Mouse (Mus musculus): ENCODE results near the gene Ankrd35.
"Not testable (repeated sequence)": the region's sequence is repeated elsewhere in the genome, so short reads cannot be mapped to it uniquely, and the experiment has no call there.

Ankrd35 gene

GRCm38 (mm10) chr3:96669727-96670468, at the start of gene Ankrd35:
Gene Ankrd35, plus strand, starts transcription at chr3:96670131.
- DNase-seq, result peak; percentile 88

- DNase-seq, result no peak
Measured at GRCm38 (mm10) chr3:96623201-96623600, 46.7 kb upstream of the Ankrd35 start.

GRCm38 (mm10) chr3:96629729-96630600, 40.0 kb upstream of the Ankrd35 start, which contains the start of gene Rbm8a:
Gene Rbm8a, plus strand, starts transcription at chr3:96629933.
- peak; percentile 94 for DNase-seq

- no peak for DNase-seq
Measured at GRCm38 (mm10) chr3:96632058-96632457, 37.9 kb upstream of the Ankrd35 start.

- DNase-seq, result no peak
Measured at GRCm38 (mm10) chr3:96634015-96634414, 35.9 kb upstream of the Ankrd35 start.

- DNase-seq, result peak; percentile 85
Measured at GRCm38 (mm10) chr3:96634928-96635879, 34.7 kb upstream of the Ankrd35 start, which contains the start of the genes Pex11b and Gm42957. Gene Pex11b, plus strand, starts transcription at chr3:96635376. Gene Gm42957, plus strand, starts transcription at chr3:96635474.

- no peak for DNase-seq
Measured at GRCm38 (mm10) chr3:96635906-96636305, 34.0 kb upstream of the Ankrd35 start.

GRCm38 (mm10) chr3:96636448-96636847, 33.5 kb upstream of the Ankrd35 start:
- DNase-seq, result no peak

- peak; percentile 78 for DNase-seq
Measured at GRCm38 (mm10) chr3:96639219-96639618, 30.7 kb upstream of the Ankrd35 start.

- peak; percentile 15 for DNase-seq
Measured at GRCm38 (mm10) chr3:96645018-96645649, 24.8 kb upstream of the Ankrd35 start, which contains the start of gene Itga10. Gene Itga10, plus strand, starts transcription at chr3:96645584.

GRCm38 (mm10) chr3:96647365-96647764, 22.6 kb upstream of the Ankrd35 start:
- no peak for DNase-seq

- DNase-seq, result no peak
Measured at GRCm38 (mm10) chr3:96660901-96661300, 9.0 kb upstream of the Ankrd35 start.

GRCm38 (mm10) chr3:96662731-96663316, 7.1 kb upstream of the Ankrd35 start:
- no peak for DNase-seq

GRCm38 (mm10) chr3:96663432-96664239, 6.3 kb upstream of the Ankrd35 start:
- peak; percentile 67 for DNase-seq

- not testable (repeated sequence) for DNase-seq
Measured at GRCm38 (mm10) chr3:96665732-96666363, 4.1 kb upstream of the Ankrd35 start.

GRCm38 (mm10) chr3:96666916-96667315, 3.0 kb upstream of the Ankrd35 start:
- no peak for DNase-seq

GRCm38 (mm10) chr3:96667316-96667715, 2.6 kb upstream of the Ankrd35 start:
- peak; percentile 34 for DNase-seq

- no peak for DNase-seq
Measured at GRCm38 (mm10) chr3:96668424-96669067, 1.4 kb upstream of the Ankrd35 start.

- no peak for DNase-seq
Measured at GRCm38 (mm10) chr3:96671519-96671918, 1.6 kb downstream of the Ankrd35 start.

All from liver (tissue).